Mouse (Mus musculus): ENCODE results near the gene Wdr63.

- TF ChIP-seq POLR2A (IDR thresholded peaks at IDR 0.05; ENCODE audit: control insufficient read depth, low read depth, low read length) (no peak), CTCF (IDR thresholded peaks at IDR 0.05; ENCODE audit: control insufficient read depth, insufficient read depth, insufficient replicate concordance, low read depth, low read length) (no peak)
These were observed 114.3 kb downstream of the Wdr63 start for GRCm38 (mm10) chr3:145993481-145994201.

Data from testis, adult 2 months (tissue).